Mouse (Mus musculus) limb, embryonic 14.5 days (tissue): ENCODE measurements around the gene Pgrmc1. TPM values are rescaled to one million over a fixed set of nuclear protein-coding genes. Genes with fewer than 3 reads are reported as not detected.

Experiments
- ATAC-seq: fragments of 200-750 bp; cut with Nextera tagmentation; 2 replicates; pipeline ENCODE4 v1.8.0; 2017; ENCODE audit warnings: low read depth, moderate number of reproducible peaks, moderate TSS enrichment; ENCODE audit not compliant: low FRiP score
- DNase-seq: peaks from one replicate; pipeline ENCODE4 v3.0.0-alpha.2; 2015; ENCODE audit warnings: low spot score
- H3K27ac ChIP-seq: fragments of 300-500 bp; sonication (generic); replicated peaks from 2 replicates; pipeline ENCODE4 v1.5.1; 2014; ENCODE audit warnings: low read depth, mild to moderate bottlenecking, low read length, moderate library complexity, mixed read lengths
- H3K27me3 ChIP-seq: fragments of 300-500 bp; sonication (generic); 2 replicates; pipeline ENCODE4 v1.6.1; 2014; ENCODE audit warnings: low read length, mixed read lengths; ENCODE audit not compliant: control insufficient read depth, insufficient read depth
- H3K36me3 ChIP-seq: fragments of 300-500 bp; sonication (generic); 2 replicates; pipeline ENCODE4 v1.6.1; 2014; ENCODE audit warnings: mild to moderate bottlenecking, low read length, moderate library complexity, mixed read lengths; ENCODE audit not compliant: control insufficient read depth, insufficient read depth
- H3K4me1 ChIP-seq: fragments of 300-500 bp; sonication (generic); 2 replicates; pipeline ENCODE4 v1.6.1; 2014; ENCODE audit warnings: antibody characterized with exemption, low read length, mixed read lengths; ENCODE audit not compliant: control insufficient read depth, insufficient read depth
- H3K4me2 ChIP-seq: fragments of 300-500 bp; sonication (generic); replicated peaks from 2 replicates; pipeline ENCODE4 v1.6.1; 2014; ENCODE audit warnings: low read depth, mild to moderate bottlenecking, low read length, moderate library complexity; ENCODE audit not compliant: severe bottlenecking
- H3K4me3 ChIP-seq: fragments of 300-500 bp; sonication (generic); replicated peaks from 2 replicates; pipeline ENCODE4 v1.5.1; 2014; ENCODE audit warnings: low read length
- H3K9ac ChIP-seq: fragments of 300-500 bp; sonication (generic); 2 replicates; pipeline ENCODE4 v1.6.1; 2014; ENCODE audit warnings: mild to moderate bottlenecking, low read depth, low read length, moderate library complexity; ENCODE audit not compliant: severe bottlenecking
- H3K9me3 ChIP-seq: fragments of 300-500 bp; sonication (generic); 2 replicates; pipeline ENCODE4 v1.6.1; 2016; ENCODE audit warnings: low read length; ENCODE audit not compliant: control insufficient read depth
- POLR2A ChIP-seq: fragments of 200-500 bp; IDR thresholded peaks from 2 replicates; pipeline ENCODE4 v1.8.0; 2012; ENCODE audit warnings: inconsistent platforms, mild to moderate bottlenecking, moderate library complexity, borderline replicate concordance; ENCODE audit not compliant: insufficient read depth, insufficient read length; ENCODE audit errors: extremely low read depth
- WGBS: fragments of 180-500 bp; shearing (Covaris S2); extraction: QIAGEN DNeasy Blood & Tissue Kit; methylation state at CpG from one replicate; pipeline ENCODE4 v1.1.7; 2014; 5-methylcytosine and 5-hydroxymethylcytosine counted together
- polyA plus RNA-seq, 2 experiments: library from polyadenylated mRNA; depleted of rRNA in 1 of 2; stranded (reverse) in 1 of 2; unstranded in 1 of 2; fragments of >200 nt; fragmentation: Nextera tagmentation in 1 of 2; extraction: Ambion mirVana in 1 of 2; gene quantifications; 2 replicates each; pipeline versions ENCODE4 v1.2.1 to v1.2.3; 2012 to 2014

Pgrmc1 gene
- polyA plus RNA-seq, 2 experiments, result 136 to 296 TPM

DNA sequence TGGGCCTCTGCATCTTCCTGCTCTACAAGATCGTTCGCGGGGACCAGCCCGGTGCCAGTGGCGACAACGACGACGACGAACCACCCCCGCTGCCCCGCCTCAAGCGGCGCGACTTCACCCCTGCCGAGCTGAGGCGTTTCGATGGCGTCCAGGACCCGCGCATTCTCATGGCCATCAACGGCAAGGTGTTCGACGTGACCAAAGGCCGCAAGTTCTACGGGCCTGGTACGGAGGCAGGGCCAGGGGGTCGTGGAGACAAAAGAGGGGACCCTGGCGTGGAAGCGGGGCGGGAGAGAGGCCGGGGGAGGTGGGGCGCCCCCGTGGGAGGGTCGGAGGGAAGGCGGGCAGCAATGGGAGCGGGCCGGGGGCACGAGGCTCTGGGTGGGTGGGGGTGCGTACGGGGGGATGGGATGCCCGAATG is 394 bp downstream of the Pgrmc1 start:
- H3K9me3 ChIP-seq, result no peaks in the 10 kb centered on the region
- H3K36me3 ChIP-seq, result peaks cover 3% of the 10 kb centered on the region; the same call in 1 of the 2 replicates
- WGBS, result 25% methylated on average over 30 of the region's 41 CpGs
- no peak for TF ChIP-seq POLR2A
- no peaks in the 10 kb centered on the region for H3K27me3 ChIP-seq
- H3K4me1 ChIP-seq, result no peaks in the 10 kb centered on the region
- peak; percentile 48 for ATAC-seq
- H3K9ac ChIP-seq, result peak overlapping the region; percentile 68
- H3K4me3 ChIP-seq, result peak overlapping the region; percentile 61
- peak overlapping the region; percentile 52 for H3K4me2 ChIP-seq
- peak overlapping the region; percentile 74 for H3K27ac ChIP-seq
- no peak for DNase-seq

DNA sequence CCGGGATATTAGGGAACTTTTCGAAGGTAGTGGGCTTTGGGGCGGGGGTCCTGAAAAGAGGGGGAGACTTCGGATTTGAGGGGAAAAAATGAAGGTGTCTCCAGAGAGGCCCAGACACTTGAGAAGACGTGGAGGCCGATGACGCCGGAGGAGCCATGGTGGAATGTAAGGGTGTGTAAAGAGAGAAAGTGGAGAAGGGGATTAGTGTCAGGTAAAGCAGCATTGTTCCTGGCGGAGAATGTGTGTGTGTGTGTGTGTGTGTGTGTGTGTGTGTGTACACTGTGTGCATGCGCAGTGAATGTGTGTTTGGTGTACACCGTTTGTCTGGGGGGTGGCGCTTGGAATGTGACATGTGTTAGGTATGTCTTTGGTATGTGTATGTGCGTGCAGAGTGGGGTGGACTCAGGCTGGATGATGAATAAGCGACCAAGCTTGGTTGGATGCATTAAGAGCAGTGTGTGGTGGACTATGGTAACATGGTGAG is 897 bp downstream of the Pgrmc1 start:
- Histone ChIP-seq H3K27ac (peak overlapping the region; percentile 74; the same call in 1 of the 2 replicates), H3K4me3 (peak overlapping the region; percentile 61), H3K4me1 (no peaks in the 10 kb centered on the region), H3K4me2 (peak overlapping the region; percentile 52), H3K36me3 (peaks cover 7% of the 10 kb centered on the region), H3K27me3 (no peaks in the 10 kb centered on the region), H3K9me3 (no peaks in the 10 kb centered on the region), H3K9ac (peak overlapping the region; percentile 68)
- 28% methylated on average over 14 of the region's 14 CpGs for WGBS
- TF ChIP-seq POLR2A, result no peak
- ATAC-seq (peak; percentile 34; the same call in 1 of the 2 replicates), DNase-seq (no peak)

DNA sequence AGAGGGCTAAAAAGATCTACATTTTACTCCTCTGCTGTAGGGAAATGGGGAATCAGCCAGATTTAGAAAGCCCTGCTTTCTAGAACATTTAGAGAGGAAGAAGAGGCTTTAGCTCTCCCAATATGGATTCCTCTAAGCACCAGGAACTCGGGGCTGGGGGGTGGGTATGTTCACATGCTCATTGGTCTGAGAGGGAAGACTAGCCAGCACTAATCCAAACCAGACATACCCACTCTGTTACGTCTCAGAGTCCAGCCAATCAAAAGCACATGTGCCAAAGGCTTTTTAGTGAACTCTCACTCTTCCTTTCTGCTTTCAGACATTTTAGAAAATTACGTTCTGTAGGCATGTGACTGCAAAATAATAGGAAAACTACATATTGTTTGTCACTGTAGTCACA is 1.6 kb downstream of the Pgrmc1 start:
- no peak overlapping the region for H3K27ac ChIP-seq
- H3K36me3 ChIP-seq, result peaks cover 13% of the 10 kb centered on the region
- no peaks in the 10 kb centered on the region for H3K9me3 ChIP-seq
- H3K4me3 ChIP-seq, result peak overlapping the region; percentile 61
- H3K4me2 ChIP-seq, result peak overlapping the region; percentile 52
- 34% methylated on average over 3 of the region's 3 CpGs for WGBS
- peak overlapping the region; percentile 68; the same call in 1 of the 2 replicates for H3K9ac ChIP-seq
- ATAC-seq, result no peak
- no peaks in the 10 kb centered on the region for H3K4me1 ChIP-seq
- DNase-seq, result peak; percentile 55
- no peak for TF ChIP-seq POLR2A
- no peaks in the 10 kb centered on the region for H3K27me3 ChIP-seq

DNA sequence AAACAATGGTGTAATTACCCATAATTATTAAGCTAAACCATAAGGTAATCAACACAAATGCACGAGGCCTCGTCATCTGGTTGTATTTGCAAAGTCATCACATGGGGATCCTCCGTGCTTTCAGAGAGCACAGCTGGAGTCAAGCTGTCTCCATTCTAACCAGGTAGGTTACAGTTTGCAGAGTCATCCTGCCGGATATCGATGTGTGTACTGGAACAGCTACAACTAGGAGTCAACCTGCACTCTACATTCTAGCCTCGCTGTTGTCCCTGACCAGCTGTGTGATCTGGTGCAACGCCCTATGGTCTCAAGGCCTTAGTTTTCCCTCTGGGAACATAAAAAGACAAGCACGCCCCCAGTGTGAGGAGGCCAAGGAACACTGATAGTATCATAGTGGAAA is 2.1 kb downstream of the Pgrmc1 start:
- no peak for ATAC-seq
- no peaks in the 10 kb centered on the region for H3K4me1 ChIP-seq
- no peaks in the 10 kb centered on the region for H3K9me3 ChIP-seq
- peak overlapping the region; percentile 52; the same call in 1 of the 2 replicates for H3K4me2 ChIP-seq
- no peak overlapping the region for H3K27ac ChIP-seq
- peaks cover 16% of the 10 kb centered on the region for H3K36me3 ChIP-seq
- peak overlapping the region; percentile 61; the same call in 1 of the 2 replicates for H3K4me3 ChIP-seq
- H3K9ac ChIP-seq, result no peak overlapping the region
- 61% methylated on average over 8 of the region's 8 CpGs for WGBS
- no peak for TF ChIP-seq POLR2A
- no peaks in the 10 kb centered on the region for H3K27me3 ChIP-seq
- DNase-seq, result no peak

DNA sequence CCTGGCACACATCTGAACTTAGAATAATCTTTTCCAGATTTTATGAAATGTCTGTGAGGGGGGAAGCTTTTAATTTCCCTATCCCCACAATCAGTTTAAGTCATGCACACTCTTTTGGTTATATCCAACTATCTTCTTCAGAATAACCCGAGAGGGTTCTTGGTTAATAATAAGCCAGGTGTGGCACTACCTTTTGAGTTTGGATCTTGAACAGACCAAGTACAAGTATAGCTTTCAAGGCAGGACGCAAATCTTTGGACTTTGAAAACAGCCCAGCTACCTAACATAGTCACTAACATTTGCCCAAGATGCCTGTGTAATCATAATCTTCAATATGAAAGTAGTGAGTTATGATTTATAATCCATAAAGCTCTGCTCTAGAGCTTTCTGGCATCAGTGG is 4.9 kb downstream of the Pgrmc1 start:
- Histone ChIP-seq H3K4me2 (no peak overlapping the region), H3K9ac (no peak overlapping the region), H3K36me3 (peaks cover 28% of the 10 kb centered on the region), H3K4me1 (no peaks in the 10 kb centered on the region), H3K27me3 (no peaks in the 10 kb centered on the region), H3K9me3 (no peaks in the 10 kb centered on the region), H3K4me3 (no peak overlapping the region), H3K27ac (no peak overlapping the region)
- TF ChIP-seq POLR2A, result no peak
- 84% methylated on average over 2 of the region's 2 CpGs for WGBS
- no peak for ATAC-seq
- DNase-seq, result no peak
